Mouse (Mus musculus): ENCODE measurements around the gene Lcn2. TPM values are rescaled to one million over a fixed set of nuclear protein-coding genes. Genes with fewer than 3 reads are reported as not detected.

Gene Lcn2
- polyA plus RNA-seq, 1 experiment from 2014 or later, result 0.19 TPM

GRCm38 (mm10) chr2:32357710-32358109 is 30.3 kb downstream of the Lcn2 start:
- Histone ChIP-seq H3K4me2 (replicated peaks; ENCODE audit: low read depth, low read length) (no peak overlapping the region), H3K9me3 (ENCODE audit: control insufficient read depth, low read length) (no peaks in the 10 kb centered on the region), H3K27me3 (ENCODE audit: control insufficient read depth, insufficient read depth, low read length) (peaks cover 4% of the 10 kb centered on the region), H3K4me1 (replicated peaks; ENCODE audit: control insufficient read depth, insufficient read depth, low read length) (no peaks in the 10 kb centered on the region), H3K4me3 (ENCODE audit: low read depth, low read length) (no peak overlapping the region), H3K9ac (ENCODE audit: low read depth, low read length) (no peak overlapping the region), H3K27ac (ENCODE audit: low read depth, low read length) (no peak overlapping the region), H3K36me3 (ENCODE audit: control insufficient read depth, insufficient read depth, low read length) (no peaks in the 10 kb centered on the region)
- DNase-seq (ENCODE audit: low spot score) (no peak), ATAC-seq (ENCODE audit: low FRiP score) (no peak)
- 85% methylated on average over 3 of the region's 3 CpGs for WGBS

GRCm38 (mm10) chr2:32356216-32356615 is 31.8 kb downstream of the Lcn2 start:
- H3K9ac ChIP-seq (ENCODE audit: low read depth, low read length), result no peak overlapping the region
- no peak for ATAC-seq (ENCODE audit: low FRiP score)
- H3K4me1 ChIP-seq (replicated peaks; ENCODE audit: control insufficient read depth, insufficient read depth, low read length), result peaks cover 5% of the 10 kb centered on the region; the same call in 1 of the 2 replicates
- 87% methylated on average over 10 of the region's 10 CpGs for WGBS
- no peak overlapping the region for H3K27ac ChIP-seq (ENCODE audit: low read depth, low read length)
- no peaks in the 10 kb centered on the region for H3K9me3 ChIP-seq (ENCODE audit: control insufficient read depth, low read length)
- no peak overlapping the region for H3K4me2 ChIP-seq (replicated peaks; ENCODE audit: low read depth, low read length)
- no peak for DNase-seq (ENCODE audit: low spot score)
- H3K4me3 ChIP-seq (ENCODE audit: low read depth, low read length), result no peak overlapping the region
- H3K27me3 ChIP-seq (ENCODE audit: control insufficient read depth, insufficient read depth, low read length), result no peaks in the 10 kb centered on the region; the same call in 1 of the 2 replicates
- no peaks in the 10 kb centered on the region for H3K36me3 ChIP-seq (ENCODE audit: control insufficient read depth, insufficient read depth, low read length)

DNA sequence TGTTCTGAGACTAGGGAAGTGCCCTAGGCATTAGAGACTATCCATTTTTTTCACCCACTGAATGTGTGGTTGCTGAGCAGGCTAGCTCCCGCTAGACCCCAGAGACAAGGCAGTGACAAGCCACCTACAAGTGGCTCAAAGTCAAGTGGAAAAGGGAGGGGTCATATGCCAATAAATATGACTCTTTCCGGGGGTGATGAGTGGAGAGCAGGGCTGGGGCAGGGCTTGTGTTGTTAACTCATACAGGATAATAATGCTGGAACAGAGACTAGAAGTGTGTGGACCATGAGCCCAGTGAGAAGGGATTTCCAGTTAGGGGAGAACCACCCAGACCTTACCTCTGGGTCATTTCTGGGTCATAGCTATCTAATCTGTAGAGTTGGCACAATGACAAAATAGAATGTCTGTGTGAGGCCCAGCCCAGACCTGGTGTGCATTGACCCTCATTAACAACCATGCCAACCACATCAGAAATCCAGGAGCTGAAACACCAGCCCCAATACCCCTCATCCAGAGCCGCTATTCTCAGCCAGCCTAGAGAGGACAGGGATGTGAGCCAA is 33.6 kb downstream of the Lcn2 start:
- no peaks in the 10 kb centered on the region for H3K36me3 ChIP-seq (ENCODE audit: control insufficient read depth, insufficient read depth, low read length)
- H3K27me3 ChIP-seq (ENCODE audit: control insufficient read depth, insufficient read depth, low read length), result no peaks in the 10 kb centered on the region; the same call in 1 of the 2 replicates
- H3K4me3 ChIP-seq (ENCODE audit: low read depth, low read length), result no peak overlapping the region
- DNase-seq (ENCODE audit: low spot score), result no peak
- WGBS, result 94% methylated on average over 3 of the region's 3 CpGs
- no peak overlapping the region for H3K27ac ChIP-seq (ENCODE audit: low read depth, low read length)
- no peak overlapping the region for H3K4me2 ChIP-seq (replicated peaks; ENCODE audit: low read depth, low read length)
- H3K4me1 ChIP-seq (replicated peaks; ENCODE audit: control insufficient read depth, insufficient read depth, low read length), result peaks cover 6% of the 10 kb centered on the region; the same call in 1 of the 2 replicates
- no peak for ATAC-seq (ENCODE audit: low FRiP score)
- H3K9ac ChIP-seq (ENCODE audit: low read depth, low read length), result no peak overlapping the region
- H3K9me3 ChIP-seq (ENCODE audit: control insufficient read depth, low read length), result no peaks in the 10 kb centered on the region

GRCm38 (mm10) chr2:32353836-32354235 is 34.2 kb downstream of the Lcn2 start:
- H3K27me3 ChIP-seq (ENCODE audit: control insufficient read depth, insufficient read depth, low read length), result no peaks in the 10 kb centered on the region; the same call in 1 of the 2 replicates
- no peak overlapping the region for H3K4me3 ChIP-seq (ENCODE audit: low read depth, low read length)
- no peak for DNase-seq (ENCODE audit: low spot score)
- 68% methylated on average over 6 of the region's 6 CpGs for WGBS
- peaks cover 6% of the 10 kb centered on the region; the same call in 1 of the 2 replicates for H3K4me1 ChIP-seq (replicated peaks; ENCODE audit: control insufficient read depth, insufficient read depth, low read length)
- no peaks in the 10 kb centered on the region for H3K36me3 ChIP-seq (ENCODE audit: control insufficient read depth, insufficient read depth, low read length)
- ATAC-seq (ENCODE audit: low FRiP score), result no peak
- H3K27ac ChIP-seq (ENCODE audit: low read depth, low read length), result no peak overlapping the region
- H3K9me3 ChIP-seq (ENCODE audit: control insufficient read depth, low read length), result no peaks in the 10 kb centered on the region
- H3K4me2 ChIP-seq (replicated peaks; ENCODE audit: low read depth, low read length), result no peak overlapping the region
- H3K9ac ChIP-seq (ENCODE audit: low read depth, low read length), result no peak overlapping the region

- H3K36me3 ChIP-seq (ENCODE audit: control insufficient read depth, insufficient read depth, low read length), result no peaks in the 10 kb centered on the region
- ATAC-seq (ENCODE audit: low FRiP score), result peak; percentile 66; the same call in 1 of the 2 replicates
- peaks cover 6% of the 10 kb centered on the region; the same call in 1 of the 2 replicates for H3K4me1 ChIP-seq (replicated peaks; ENCODE audit: control insufficient read depth, insufficient read depth, low read length)
- H3K27me3 ChIP-seq (ENCODE audit: control insufficient read depth, insufficient read depth, low read length), result no peaks in the 10 kb centered on the region; the same call in 1 of the 2 replicates
- peak within 1 kb of the TSS; percentile 67 for H3K27ac ChIP-seq (ENCODE audit: low read depth, low read length)
- peak within 1 kb of the TSS; percentile 60 for H3K4me3 ChIP-seq (ENCODE audit: low read depth, low read length)
- under 1% methylated on average over 62 of the region's 63 CpGs for WGBS
- H3K9me3 ChIP-seq (ENCODE audit: control insufficient read depth, low read length), result no peaks in the 10 kb centered on the region
- peak; percentile 95 for DNase-seq (ENCODE audit: low spot score)
- peak within 1 kb of the TSS; percentile 92 for H3K4me2 ChIP-seq (replicated peaks; ENCODE audit: low read depth, low read length)
- peak within 1 kb of the TSS; percentile 71 for H3K9ac ChIP-seq (ENCODE audit: low read depth, low read length)
Observed at GRCm38 (mm10) chr2:32353007-32353542, 35.0 kb downstream of the Lcn2 start, which contains the start of gene Dnm1. Gene Dnm1, minus strand, starts transcription at chr2:32353338.

GRCm38 (mm10) chr2:32352151-32353006 is 35.7 kb downstream of the Lcn2 start, which contains the start of gene Ciz1:
Gene Ciz1, plus strand, starts transcription at chr2:32352327.
- peaks cover 6% of the 10 kb centered on the region; the same call in 1 of the 2 replicates for H3K4me1 ChIP-seq (replicated peaks; ENCODE audit: control insufficient read depth, insufficient read depth, low read length)
- ATAC-seq (ENCODE audit: low FRiP score) (peak; percentile 72), DNase-seq (ENCODE audit: low spot score) (peak; percentile 61)
- H3K4me2 ChIP-seq (replicated peaks; ENCODE audit: low read depth, low read length), result peak within 1 kb of the TSS; percentile 92
- H3K27me3 ChIP-seq (ENCODE audit: control insufficient read depth, insufficient read depth, low read length), result no peaks in the 10 kb centered on the region; the same call in 1 of the 2 replicates
- H3K9me3 ChIP-seq (ENCODE audit: control insufficient read depth, low read length), result no peaks in the 10 kb centered on the region
- peak within 1 kb of the TSS; percentile 71 for H3K9ac ChIP-seq (ENCODE audit: low read depth, low read length)
- 1% methylated on average over 32 of the region's 52 CpGs for WGBS
- no peaks in the 10 kb centered on the region for H3K36me3 ChIP-seq (ENCODE audit: control insufficient read depth, insufficient read depth, low read length)
- H3K4me3 ChIP-seq (ENCODE audit: low read depth, low read length), result peak within 1 kb of the TSS; percentile 60
- peak within 1 kb of the TSS; percentile 67 for H3K27ac ChIP-seq (ENCODE audit: low read depth, low read length)

DNA sequence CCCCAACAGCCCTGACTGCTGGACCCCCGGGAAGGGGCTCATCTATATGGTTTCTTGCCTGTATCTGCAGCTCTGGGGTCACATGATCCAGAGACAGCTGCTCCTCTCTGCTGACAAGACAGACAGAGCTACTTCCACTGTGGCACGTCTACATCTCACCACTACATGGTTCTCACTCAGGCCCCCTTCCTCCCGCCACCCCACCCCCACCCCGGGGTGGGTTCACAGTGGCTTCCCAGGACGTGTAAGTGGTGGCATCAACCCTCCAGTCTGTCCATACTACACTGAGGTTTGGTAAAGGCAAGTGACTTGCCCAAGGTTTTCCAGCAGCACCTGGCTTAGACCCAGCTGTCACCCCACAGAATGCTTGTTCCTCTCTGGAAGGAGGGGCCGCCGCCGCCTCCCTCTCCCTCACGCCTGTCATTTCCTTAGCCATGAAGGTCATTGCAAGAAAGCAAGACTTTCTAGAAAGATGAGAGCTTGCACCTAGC is 36.5 kb downstream of the Lcn2 start:
- Histone ChIP-seq H3K36me3 (ENCODE audit: control insufficient read depth, insufficient read depth, low read length) (no peaks in the 10 kb centered on the region), H3K27ac (ENCODE audit: low read depth, low read length) (no peak overlapping the region; the same call in 1 of the 2 replicates), H3K9ac (ENCODE audit: low read depth, low read length) (peak overlapping the region; percentile 2), H3K4me2 (replicated peaks; ENCODE audit: low read depth, low read length) (peak overlapping the region; percentile 92), H3K9me3 (ENCODE audit: control insufficient read depth, low read length) (no peaks in the 10 kb centered on the region), H3K4me1 (replicated peaks; ENCODE audit: control insufficient read depth, insufficient read depth, low read length) (peaks cover 6% of the 10 kb centered on the region; the same call in 1 of the 2 replicates), H3K4me3 (ENCODE audit: low read depth, low read length) (peak overlapping the region; percentile 60; the same call in 1 of the 2 replicates), H3K27me3 (ENCODE audit: control insufficient read depth, insufficient read depth, low read length) (no peaks in the 10 kb centered on the region; the same call in 1 of the 2 replicates)
- ATAC-seq (ENCODE audit: low FRiP score), result 0 out of 2 replicates have a peak, but pooled peaks have one; percentile 11
- WGBS, result 55% methylated on average over 9 of the region's 9 CpGs
- DNase-seq (ENCODE audit: low spot score), result no peak

GRCm38 (mm10) chr2:32350471-32351051 is 37.5 kb downstream of the Lcn2 start:
- ATAC-seq (ENCODE audit: low FRiP score) (no peak), DNase-seq (ENCODE audit: low spot score) (no peak)
- H3K4me1 ChIP-seq (replicated peaks; ENCODE audit: control insufficient read depth, insufficient read depth, low read length), result peaks cover 6% of the 10 kb centered on the region; the same call in 1 of the 2 replicates
- H3K36me3 ChIP-seq (ENCODE audit: control insufficient read depth, insufficient read depth, low read length), result no peaks in the 10 kb centered on the region
- H3K4me3 ChIP-seq (ENCODE audit: low read depth, low read length), result no peak overlapping the region
- H3K4me2 ChIP-seq (replicated peaks; ENCODE audit: low read depth, low read length), result no peak overlapping the region
- H3K9me3 ChIP-seq (ENCODE audit: control insufficient read depth, low read length), result no peaks in the 10 kb centered on the region
- H3K9ac ChIP-seq (ENCODE audit: low read depth, low read length), result no peak overlapping the region
- WGBS, result 49% methylated on average over 13 of the region's 13 CpGs
- no peaks in the 10 kb centered on the region; the same call in 1 of the 2 replicates for H3K27me3 ChIP-seq (ENCODE audit: control insufficient read depth, insufficient read depth, low read length)
- H3K27ac ChIP-seq (ENCODE audit: low read depth, low read length), result no peak overlapping the region

All from hindbrain, embryonic 11.5 days (tissue).